Mouse (Mus musculus) embryonic stem cell, embryonic (primary cell): ENCODE measurements around the gene Fto.

Experiments
- CTCF ChIA-PET, 4 experiments: fragments of 300-600 bp in 2 of 4; fragments of 350-600 bp in 2 of 4; sonication (Branson Sonifier 250); formaldehyde crosslinking; loops; one replicate each; lab custom pipeline; 2022; ENCODE audit warnings: inconsistent platforms in 2 of 4; lab: Charles Lee
- POLR2A ChIA-PET, 4 experiments: fragments of 300-600 bp in 2 of 4; fragments of 350-600 bp in 2 of 4; sonication (Branson Sonifier 250); formaldehyde crosslinking; loops; one replicate each; lab custom pipeline; 2022; ENCODE audit warnings: antibody characterized with exemption in 4 of 4, inconsistent platforms in 1 of 4; lab: Charles Lee

Gene Fto

DNA sequence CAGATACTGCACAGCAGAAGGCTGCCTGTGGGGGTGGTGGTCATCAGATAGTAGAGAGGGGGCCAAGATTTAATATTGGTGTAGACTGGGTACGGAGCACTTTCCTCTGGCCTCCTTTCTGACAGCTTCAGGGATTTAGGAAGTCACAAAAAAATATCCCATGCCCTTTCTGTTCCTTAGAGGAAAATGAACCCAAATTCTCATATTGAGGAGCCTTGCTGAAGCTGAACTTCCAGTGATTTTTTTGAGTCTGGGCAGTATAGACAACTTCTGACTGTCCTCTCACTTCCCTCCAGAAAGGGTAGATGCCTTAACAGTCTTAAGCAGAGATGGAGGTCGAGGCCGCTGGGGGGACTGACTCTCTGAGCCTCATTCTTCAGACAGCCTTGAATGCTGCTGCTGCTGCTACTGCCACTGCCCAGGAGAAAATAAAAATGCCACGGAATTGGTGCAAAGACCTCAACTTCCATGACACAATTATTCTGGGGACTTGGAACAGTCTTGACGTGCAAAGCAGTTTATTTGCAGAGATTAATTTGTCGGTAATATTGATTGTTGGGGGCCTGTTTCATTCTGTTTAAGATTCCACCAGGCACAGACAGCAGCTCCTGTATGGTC, 398.8 kb downstream of the Fto start:
- POLR2A ChIA-PET: no interaction called here
- CTCF ChIA-PET: interaction anchor here in 1 of 4 experiments (0.6 to 1.1 kb wide), 2 partner anchors 180 to 193 kb away, joined by 3 to 10 read pairs; no protein-coding TSS in a partner anchor

DNA sequence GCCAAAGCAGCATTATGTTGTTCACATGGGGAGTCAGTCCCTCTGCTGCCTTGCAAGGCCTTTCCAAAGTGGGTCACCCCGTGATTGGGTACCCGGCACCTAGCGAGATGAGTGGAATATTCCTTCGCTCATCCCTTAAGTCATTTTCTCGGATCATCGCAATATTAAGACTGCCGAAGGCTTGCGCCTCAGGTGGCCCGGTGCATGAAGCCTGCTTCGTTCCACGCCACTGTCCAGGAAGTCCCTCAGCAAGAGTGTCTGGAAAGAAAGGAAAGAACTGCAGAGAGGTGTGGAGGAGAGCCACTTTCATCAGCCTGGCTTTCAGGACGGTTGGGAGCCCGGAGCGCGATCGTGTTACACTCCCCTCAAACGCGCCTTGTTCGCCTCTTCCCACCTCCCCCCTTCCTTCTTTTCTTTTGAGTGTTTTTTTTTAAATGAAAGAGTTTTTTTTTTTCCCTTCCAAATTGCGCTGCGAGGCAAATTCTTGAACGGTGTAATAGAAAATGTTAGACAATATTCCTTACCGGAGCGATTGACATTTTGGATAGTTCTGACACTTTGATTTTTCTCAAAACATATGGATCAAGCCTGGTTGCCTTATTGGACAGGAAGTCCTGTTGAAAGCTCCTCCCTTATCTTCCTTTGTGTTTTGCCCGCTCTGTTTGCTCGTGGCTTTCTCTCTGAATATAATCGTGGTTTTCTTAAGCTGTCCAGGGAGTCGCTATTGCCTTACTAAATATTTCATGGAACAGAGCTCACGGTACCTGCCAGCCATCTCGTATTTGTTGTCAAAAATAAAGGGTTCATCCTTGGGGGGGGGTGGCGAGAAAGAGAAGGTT, 399.6 kb downstream of the Fto start:
- CTCF ChIA-PET: interaction anchor here in 1 of 4 experiments (0.6 kb wide), 1 partner anchor 1533 kb away, joined by 5 read pairs; no protein-coding TSS in a partner anchor
- POLR2A ChIA-PET: interaction anchor here in 1 of 4 experiments (0.6 kb wide), 1 partner anchor 34 kb away, joined by 3 read pairs; no protein-coding TSS in a partner anchor

GRCm38 (mm10) chr8:91713677-91714312, 400.5 kb downstream of the Fto start:
- CTCF ChIA-PET: interaction anchor here in 1 of 4 experiments (0.6 kb wide), 1 partner anchor 1532 kb away, joined by 5 read pairs; no protein-coding TSS in a partner anchor
- POLR2A ChIA-PET: interaction anchor here in 1 of 4 experiments (0.6 kb wide), 1 partner anchor 33 kb away, joined by 3 read pairs; no protein-coding TSS in a partner anchor

DNA sequence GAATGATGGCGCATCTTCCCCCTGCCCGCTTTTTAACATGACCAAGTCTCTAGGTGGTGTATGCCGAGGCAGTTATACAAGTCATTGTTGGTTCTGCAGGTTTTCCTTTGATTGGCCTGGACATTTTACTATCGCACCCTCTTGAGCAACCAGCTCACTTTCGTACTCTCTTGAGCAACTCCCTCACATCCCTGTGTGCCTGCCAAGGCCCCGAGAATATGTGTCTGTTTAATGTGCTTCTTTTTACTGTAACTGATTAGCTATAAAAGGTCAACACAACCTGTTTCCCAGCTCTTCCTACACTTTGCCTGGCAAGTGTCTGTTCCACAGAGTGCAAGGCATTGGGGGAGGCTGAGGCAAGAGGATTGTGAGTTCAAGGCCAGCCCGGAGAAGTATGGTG, 401.4 kb downstream of the Fto start:
- POLR2A ChIA-PET: interaction anchor here in 1 of 4 experiments (0.6 to 0.7 kb wide), 2 partner anchors 83 to 86 kb away, joined by 3 read pairs; no protein-coding TSS in a partner anchor
- CTCF ChIA-PET: interaction anchor here in 1 of 4 experiments (0.6 kb wide), 1 partner anchor 577 kb away, joined by 6 read pairs; no protein-coding TSS in a partner anchor

DNA sequence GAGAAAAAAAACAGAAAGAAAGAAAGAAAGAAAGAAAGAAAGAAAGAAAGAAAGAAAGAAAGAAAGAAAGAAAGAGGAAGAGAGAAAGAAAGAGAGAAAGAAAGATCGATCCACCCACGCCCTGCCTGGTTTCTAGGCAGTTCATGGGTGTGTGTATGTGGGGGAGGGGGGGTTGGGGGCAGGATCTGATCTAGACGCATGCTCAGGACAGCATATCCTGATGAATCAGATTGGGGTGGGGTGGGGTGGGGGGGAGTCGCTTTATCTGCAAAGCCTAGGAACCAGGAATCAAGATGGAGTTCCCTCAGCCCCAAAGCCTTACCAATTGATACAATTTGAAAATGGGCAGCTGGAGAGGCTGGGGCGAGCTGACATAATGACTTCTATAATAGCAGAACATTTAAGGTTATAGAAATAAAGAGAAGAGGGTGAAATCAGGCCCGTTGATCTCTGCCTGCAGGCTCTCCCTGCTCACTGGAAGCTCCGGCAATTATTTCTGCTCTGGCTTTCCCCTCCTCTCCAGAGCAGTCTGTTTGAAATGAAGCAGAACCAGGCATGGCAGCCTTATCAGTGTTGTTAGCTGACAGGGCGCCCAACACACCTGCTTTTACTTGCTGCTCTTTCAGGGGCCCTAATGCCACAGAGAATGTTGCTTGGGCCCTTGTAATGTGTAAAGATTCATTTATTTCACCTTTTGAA, 402.2 kb downstream of the Fto start:
- CTCF ChIA-PET: no interaction called here
- POLR2A ChIA-PET: no interaction called here
